Mouse (Mus musculus) heart, postnatal 0 days (tissue): ENCODE results near the gene Arpc3. TPM values are rescaled to one million over a fixed set of nuclear protein-coding genes. Genes with fewer than 3 reads are reported as not detected.
A peak's percentile ranks its signal among the peaks of the same experiment; 100 is the strongest.

Experiments used
- ATAC-seq: fragments of 200-750 bp; cut with Nextera tagmentation; 2 replicates; pipeline ENCODE4 v1.8.0; 2017; ENCODE audit warnings: low read depth, moderate number of reproducible peaks, moderate library complexity; ENCODE audit not compliant: insufficient read depth
- DNase-seq: peaks from one replicate; pipeline ENCODE4 v3.0.0-alpha.2; 2016; ENCODE audit warnings: low spot score
- H3K27ac ChIP-seq: fragments of 300-500 bp; sonication (generic); 2 replicates; pipeline ENCODE4 v1.5.1; 2014; ENCODE audit warnings: low read depth, mild to moderate bottlenecking
- H3K27me3 ChIP-seq: fragments of 300-500 bp; sonication (generic); 2 replicates; pipeline ENCODE4 v1.6.1; 2014; ENCODE audit warnings: low read length, mixed read lengths; ENCODE audit not compliant: control insufficient read depth, insufficient read depth
- H3K36me3 ChIP-seq: fragments of 300-500 bp; sonication (generic); replicated peaks from 2 replicates; pipeline ENCODE4 v1.6.1; 2014; ENCODE audit warnings: low read length, mixed read lengths; ENCODE audit not compliant: control insufficient read depth, insufficient read depth
- H3K4me1 ChIP-seq: fragments of 300-500 bp; sonication (generic); 2 replicates; pipeline ENCODE4 v1.6.1; 2014; ENCODE audit warnings: antibody characterized with exemption; ENCODE audit not compliant: control insufficient read depth, insufficient read depth
- H3K4me2 ChIP-seq: fragments of 300-500 bp; sonication (generic); 2 replicates; pipeline ENCODE4 v1.6.1; 2014; ENCODE audit warnings: low read depth, mild to moderate bottlenecking, low read length, moderate library complexity
- H3K4me3 ChIP-seq: fragments of 300-500 bp; sonication (generic); 2 replicates; pipeline ENCODE4 v1.5.1; 2014; ENCODE audit warnings: low read depth, low read length
- H3K9ac ChIP-seq: fragments of 300-500 bp; sonication (generic); replicated peaks from 2 replicates; pipeline ENCODE4 v1.6.1; 2014; ENCODE audit warnings: low read depth, low read length, mixed read lengths
- H3K9me3 ChIP-seq: fragments of 300-500 bp; sonication (generic); replicated peaks from 2 replicates; pipeline ENCODE4 v1.6.1; 2016; ENCODE audit warnings: low read length; ENCODE audit not compliant: control insufficient read depth
- CTCF ChIP-seq: IDR thresholded peaks from 2 replicates; pipeline ENCODE4 v1.5.1; 2016; ENCODE audit warnings: antibody characterized with exemption, control low read depth, low read depth
- EP300 ChIP-seq: IDR thresholded peaks from 2 replicates; pipeline ENCODE4 v1.6.1; 2016; ENCODE audit warnings: antibody characterized with exemption, low read depth
- WGBS: fragments of 180-500 bp; shearing (Covaris S2); extraction: QIAGEN DNeasy Blood & Tissue Kit; methylation state at CpG from one replicate; pipeline ENCODE4 v1.1.7; 2014; 5-methylcytosine and 5-hydroxymethylcytosine counted together
- polyA plus RNA-seq: library from polyadenylated mRNA; unstranded; fragments of >200 nt; fragmentation: Nextera tagmentation; extraction: Ambion mirVana; gene quantifications from 2 replicates; pipeline ENCODE4 v1.2.1, GENCODE M21; 2015
- total RNA-seq: library from RNA; depleted of rRNA; stranded (reverse); fragments of >200 nt; gene quantifications from 2 replicates; pipeline ENCODE4 v1.2.3, GENCODE M21; 2014; ENCODE audit warnings: low replicate concordance

Arpc3 gene
- total and polyA plus RNA-seq, 2 experiments from 2014 or later, result 106 to 157 TPM

GRCm38 (mm10) chr5:122431221-122431620 is 39.5 kb downstream of the Arpc3 start:
- TF ChIP-seq CTCF, result no peak
- TF ChIP-seq EP300, result no peak
- 62% methylated on average over 8 of the region's 8 CpGs for WGBS
- Histone ChIP-seq H3K4me1 (no peaks in the 10 kb centered on the region), H3K9ac (no peak overlapping the region), H3K4me3 (no peak overlapping the region), H3K27ac (no peak overlapping the region), H3K36me3 (peaks cover 81% of the 10 kb centered on the region), H3K9me3 (no peaks in the 10 kb centered on the region), H3K27me3 (no peaks in the 10 kb centered on the region), H3K4me2 (no peak overlapping the region)
- ATAC-seq (no peak), DNase-seq (no peak)

GRCm38 (mm10) chr5:122434541-122434940 is 42.9 kb downstream of the Arpc3 start:
- Histone ChIP-seq H3K27ac (no peak overlapping the region), H3K27me3 (no peaks in the 10 kb centered on the region), H3K4me2 (no peak overlapping the region), H3K4me1 (no peaks in the 10 kb centered on the region), H3K9ac (no peak overlapping the region), H3K9me3 (no peaks in the 10 kb centered on the region), H3K4me3 (no peak overlapping the region), H3K36me3 (peaks cover 97% of the 10 kb centered on the region)
- DNase-seq (no peak), ATAC-seq (no peak)
- TF ChIP-seq EP300 (no peak), CTCF (peak; percentile 13; the same call in 1 of the 2 replicates)
- 80% methylated on average over 4 of the region's 4 CpGs for WGBS

GRCm38 (mm10) chr5:122439400-122440094 is 47.9 kb downstream of the Arpc3 start:
- WGBS, result 63% methylated on average over 19 of the region's 19 CpGs
- Histone ChIP-seq H3K9me3 (no peaks in the 10 kb centered on the region), H3K4me3 (no peak overlapping the region), H3K4me2 (no peak overlapping the region), H3K27me3 (no peaks in the 10 kb centered on the region), H3K4me1 (no peaks in the 10 kb centered on the region), H3K9ac (no peak overlapping the region), H3K36me3 (peaks cover 98% of the 10 kb centered on the region), H3K27ac (peak overlapping the region; percentile 83)
- no peak for TF ChIP-seq EP300
- no peak for TF ChIP-seq CTCF
- DNase-seq (peak; percentile 69), ATAC-seq (peak; percentile 78)

GRCm38 (mm10) chr5:122440095-122440630 is 48.5 kb downstream of the Arpc3 start:
- ATAC-seq (0 out of 2 replicates have a peak, but pooled peaks have one; percentile 6), DNase-seq (no peak)
- WGBS, result 84% methylated on average over 12 of the region's 12 CpGs
- H3K4me3 ChIP-seq, result no peak overlapping the region
- peaks cover 98% of the 10 kb centered on the region for H3K36me3 ChIP-seq
- TF ChIP-seq EP300 (no peak), CTCF (no peak)
- no peak overlapping the region for H3K9ac ChIP-seq
- H3K4me1 ChIP-seq, result no peaks in the 10 kb centered on the region
- H3K9me3 ChIP-seq, result no peaks in the 10 kb centered on the region
- no peak overlapping the region for H3K4me2 ChIP-seq
- H3K27me3 ChIP-seq, result no peaks in the 10 kb centered on the region
- peak overlapping the region; percentile 83 for H3K27ac ChIP-seq

GRCm38 (mm10) chr5:122444492-122444891 is 52.8 kb downstream of the Arpc3 start:
- DNase-seq, result no peak
- no peak overlapping the region for H3K4me3 ChIP-seq
- ATAC-seq, result no peak
- H3K36me3 ChIP-seq, result peaks cover 68% of the 10 kb centered on the region
- H3K4me1 ChIP-seq, result no peaks in the 10 kb centered on the region
- no peak overlapping the region for H3K27ac ChIP-seq
- WGBS, result 86% methylated on average over 10 of the region's 10 CpGs
- no peak overlapping the region for H3K9ac ChIP-seq
- TF ChIP-seq CTCF, result no peak
- no peak overlapping the region for H3K4me2 ChIP-seq
- H3K27me3 ChIP-seq, result no peaks in the 10 kb centered on the region
- H3K9me3 ChIP-seq, result no peaks in the 10 kb centered on the region
